Mouse (Mus musculus) kidney, postnatal 0 days (tissue): ENCODE data around the gene Olfr429. TPM values are rescaled to one million over a fixed set of nuclear protein-coding genes. Genes with fewer than 3 reads are reported as not detected.

Experiments used
- ATAC-seq: fragments of 200-750 bp; cut with Nextera tagmentation; replicated peaks from 2 replicates; pipeline ENCODE4 v1.8.0; 2017; ENCODE audit warnings: low read depth, moderate number of reproducible peaks, moderate TSS enrichment, moderate library complexity; ENCODE audit not compliant: low FRiP score
- DNase-seq: peaks from one replicate; pipeline ENCODE4 v3.0.0-alpha.2; 2016; ENCODE audit warnings: low spot score
- H3K27ac ChIP-seq: fragments of 300-500 bp; sonication (generic); 2 replicates; pipeline ENCODE4 v1.5.1; 2014; ENCODE audit warnings: mild to moderate bottlenecking
- H3K27me3 ChIP-seq: fragments of 300-500 bp; sonication (generic); 2 replicates; pipeline ENCODE4 v1.6.1; 2014; ENCODE audit warnings: low read length, mixed read lengths; ENCODE audit not compliant: insufficient read depth
- H3K36me3 ChIP-seq: fragments of 300-500 bp; sonication (generic); 2 replicates; pipeline ENCODE4 v1.6.1; 2014; ENCODE audit warnings: low read length, mixed read lengths; ENCODE audit not compliant: insufficient read depth
- H3K4me1 ChIP-seq: fragments of 300-500 bp; sonication (generic); replicated peaks from 2 replicates; pipeline ENCODE4 v1.6.1; 2014; ENCODE audit warnings: antibody characterized with exemption, low read length, mixed read lengths; ENCODE audit not compliant: insufficient read depth
- H3K4me2 ChIP-seq: fragments of 300-500 bp; sonication (generic); 2 replicates; pipeline ENCODE4 v1.6.1; 2014; ENCODE audit warnings: mild to moderate bottlenecking, low read length, moderate library complexity, mixed read lengths
- H3K4me3 ChIP-seq: fragments of 300-500 bp; sonication (generic); replicated peaks from 2 replicates; pipeline ENCODE4 v1.5.1; 2014; ENCODE audit warnings: low read depth, low read length
- H3K9ac ChIP-seq: fragments of 300-500 bp; sonication (generic); 2 replicates; pipeline ENCODE4 v1.6.1; 2014; ENCODE audit warnings: low read depth, low read length
- H3K9me3 ChIP-seq: fragments of 300-500 bp; sonication (generic); replicated peaks from 2 replicates; pipeline ENCODE4 v1.6.1; 2016; ENCODE audit warnings: low read length, inconsistent platforms, mixed read lengths
- CTCF ChIP-seq: IDR thresholded peaks from 2 replicates; pipeline ENCODE4 v1.5.1; 2016; ENCODE audit warnings: antibody characterized with exemption, low read depth, mild to moderate bottlenecking, moderate library complexity
- WGBS: fragments of 180-500 bp; shearing (Covaris S2); extraction: QIAGEN DNeasy Blood & Tissue Kit; methylation state at CpG from one replicate; pipeline ENCODE4 v1.1.7; 2014; 5-methylcytosine and 5-hydroxymethylcytosine counted together
- polyA plus RNA-seq: library from polyadenylated mRNA; unstranded; fragments of >200 nt; fragmentation: Nextera tagmentation; extraction: Ambion mirVana; gene quantifications from 2 replicates; pipeline ENCODE4 v1.2.1, GENCODE M21; 2015

Olfr429 gene
- polyA plus RNA-seq, 1 experiment from 2014 or later = not detected

GRCm38 (mm10) chr1:174066305-174066704 lies 17.8 kb upstream of the Olfr429 start, which contains the start of gene Olfr430:
Gene Olfr430 (plus strand): TSS chr1:174066605.
- H3K9ac ChIP-seq = no peak within 1 kb of the TSS
- H3K27ac ChIP-seq = no peak within 1 kb of the TSS
- no peaks in the 10 kb centered on the region for H3K9me3 ChIP-seq
- H3K4me1 ChIP-seq = no peaks in the 10 kb centered on the region
- H3K4me2 ChIP-seq = no peak within 1 kb of the TSS
- no peak within 1 kb of the TSS for H3K4me3 ChIP-seq
- TF ChIP-seq CTCF = no peak
- DNase-seq = no peak
- 90% methylated on average over 3 of the region's 3 CpGs for WGBS
- ATAC-seq = no peak
- no peaks in the 10 kb centered on the region for H3K36me3 ChIP-seq
- no peaks in the 10 kb centered on the region for H3K27me3 ChIP-seq

DNA sequence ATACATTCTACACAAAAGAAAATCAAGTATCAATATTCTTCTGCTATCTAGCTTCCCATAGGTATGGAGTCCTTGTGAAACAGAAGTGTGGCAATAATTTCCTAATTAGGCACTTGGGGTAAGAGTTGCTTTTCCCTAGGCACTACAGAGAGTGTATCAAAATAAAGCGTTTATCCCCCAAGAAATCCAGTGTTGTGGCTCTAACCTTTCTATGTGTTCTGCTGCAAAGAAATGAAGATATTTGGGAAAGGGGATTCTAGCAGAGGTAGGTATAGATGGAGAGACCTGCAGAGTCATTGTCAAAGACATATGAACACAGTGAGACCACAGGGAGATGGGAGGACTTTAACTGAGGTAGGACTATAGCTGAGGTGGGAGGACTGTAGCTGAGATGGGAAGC lies 12.5 kb downstream of the Olfr429 start, which contains the start of gene Olfr427:
Gene Olfr427 (plus strand): TSS at position 301 of the 400 bp plus-strand sequence.
- Histone ChIP-seq H3K36me3 (no peaks in the 10 kb centered on the region), H3K9me3 (no peaks in the 10 kb centered on the region), H3K27me3 (no peaks in the 10 kb centered on the region), H3K27ac (no peak within 1 kb of the TSS), H3K4me1 (no peaks in the 10 kb centered on the region), H3K4me3 (no peak within 1 kb of the TSS), H3K9ac (no peak within 1 kb of the TSS), H3K4me2 (no peak within 1 kb of the TSS)
- 92% methylated on average over 1 of the region's 1 CpGs for WGBS
- ATAC-seq (no peak), DNase-seq (no peak)
- TF ChIP-seq CTCF = no peak

GRCm38 (mm10) chr1:174103735-174104134 lies 19.6 kb downstream of the Olfr429 start:
- no peak for ATAC-seq
- peak; percentile 75 for DNase-seq
- Histone ChIP-seq H3K9ac (no peak overlapping the region), H3K4me2 (no peak overlapping the region), H3K4me1 (no peaks in the 10 kb centered on the region), H3K9me3 (no peaks in the 10 kb centered on the region), H3K27me3 (no peaks in the 10 kb centered on the region), H3K36me3 (no peaks in the 10 kb centered on the region), H3K4me3 (no peak overlapping the region), H3K27ac (no peak overlapping the region)
- WGBS = 54% methylated on average over 2 of the region's 2 CpGs
- TF ChIP-seq CTCF = peak; percentile 68

- ATAC-seq = no peak
Observed at GRCm38 (mm10) chr1:174121062-174121461, 36.9 kb downstream of the Olfr429 start, which contains the start of gene Olfr231. Gene Olfr231 (minus strand): TSS chr1:174121162.

GRCm38 (mm10) chr1:174131217-174131616 lies 47.1 kb downstream of the Olfr429 start, which contains the start of gene Olfr424:
Gene Olfr424 (plus strand): TSS chr1:174131517.
- 79% methylated on average over 3 of the region's 3 CpGs for WGBS

More at GRCm38 (mm10) chr1:174121062-174121461, 36.9 kb downstream of the Olfr429 start, which contains the start of gene Olfr231:
- Histone ChIP-seq H3K36me3 (no peaks in the 10 kb centered on the region), H3K9ac (no peak within 1 kb of the TSS), H3K9me3 (no peaks in the 10 kb centered on the region), H3K4me1 (no peaks in the 10 kb centered on the region), H3K27ac (no peak within 1 kb of the TSS), H3K27me3 (no peaks in the 10 kb centered on the region), H3K4me2 (no peak within 1 kb of the TSS), H3K4me3 (no peak within 1 kb of the TSS)
- WGBS = 65% methylated on average over 2 of the region's 2 CpGs
- no peak for TF ChIP-seq CTCF
- no peak for DNase-seq

DNA sequence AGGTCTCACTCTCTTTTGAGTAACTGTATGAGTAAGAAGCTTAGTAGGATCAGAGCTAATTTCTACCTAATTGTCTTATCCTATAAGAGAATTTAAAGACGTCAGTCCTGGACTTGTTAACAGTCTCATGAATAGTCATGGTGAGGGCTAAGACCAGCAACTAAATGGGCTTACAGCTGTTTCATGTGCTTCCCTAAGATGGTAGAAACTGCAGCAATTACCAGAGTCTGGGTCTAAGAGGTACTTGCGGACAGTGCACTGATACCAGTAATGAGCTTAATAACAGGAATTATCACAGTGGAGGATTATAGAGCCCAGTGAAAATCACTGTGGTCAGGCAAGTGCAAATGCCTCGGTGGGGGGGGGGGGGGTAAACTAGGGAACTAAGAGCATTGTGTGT lies 47.9 kb downstream of the Olfr429 start:
- Histone ChIP-seq H3K9ac (no peak overlapping the region), H3K36me3 (no peaks in the 10 kb centered on the region), H3K27ac (no peak overlapping the region), H3K27me3 (no peaks in the 10 kb centered on the region), H3K4me3 (no peak overlapping the region), H3K4me1 (no peaks in the 10 kb centered on the region), H3K4me2 (no peak overlapping the region), H3K9me3 (no peaks in the 10 kb centered on the region)
- TF ChIP-seq CTCF = no peak
- 78% methylated on average over 3 of the region's 3 CpGs for WGBS
- ATAC-seq (no peak), DNase-seq (no peak)

More at GRCm38 (mm10) chr1:174131217-174131616, 47.1 kb downstream of the Olfr429 start, which contains the start of gene Olfr424:
- H3K4me1 ChIP-seq = no peaks in the 10 kb centered on the region
- no peaks in the 10 kb centered on the region for H3K36me3 ChIP-seq
- ATAC-seq = no peak
- no peaks in the 10 kb centered on the region for H3K9me3 ChIP-seq
- no peaks in the 10 kb centered on the region for H3K27me3 ChIP-seq
- no peak for TF ChIP-seq CTCF
- H3K4me3 ChIP-seq = no peak within 1 kb of the TSS
- H3K4me2 ChIP-seq = no peak within 1 kb of the TSS
- no peak within 1 kb of the TSS for H3K27ac ChIP-seq
- DNase-seq = no peak
- no peak within 1 kb of the TSS for H3K9ac ChIP-seq

Other genes with a start within 250 kb of the Olfr429 start
- 1.4 and 1.9 TPM in 2 replicates for gene Ifi211, start 171.3 kb upstream of the Olfr429 start, polyA plus RNA-seq
- gene Mndal, start 141.8 kb upstream of the Olfr429 start, polyA plus RNA-seq = 13.5 and 15.9 TPM in 2 replicates
- 7.7 TPM in 2 replicates for gene Ifi203, start 141.7 kb upstream of the Olfr429 start, polyA plus RNA-seq
- gene Ifi202b, start 101.6 kb upstream of the Olfr429 start, polyA plus RNA-seq = not detected in 2 replicates
- 0.24 and 0.48 TPM in 2 replicates for gene Ifi205, start 52.5 kb upstream of the Olfr429 start, polyA plus RNA-seq
- not detected in 2 replicates for gene Olfr433, start 43.6 kb upstream of the Olfr429 start, polyA plus RNA-seq
- gene Olfr432, start 35.1 kb upstream of the Olfr429 start, polyA plus RNA-seq = not detected in 2 replicates
- not detected in 2 replicates for gene Olfr430, start 17.7 kb upstream of the Olfr429 start, polyA plus RNA-seq
- gene Olfr427, start 12.6 kb downstream of the Olfr429 start, polyA plus RNA-seq = not detected in 2 replicates
- not detected in 2 replicates for gene Olfr231, start 36.8 kb downstream of the Olfr429 start, polyA plus RNA-seq
- gene Olfr424, start 47.2 kb downstream of the Olfr429 start, polyA plus RNA-seq = not detected in 2 replicates
- not detected in 2 replicates for gene Olfr420, start 71.3 kb downstream of the Olfr429 start, polyA plus RNA-seq
- gene Spta1, start 88.4 kb downstream of the Olfr429 start, polyA plus RNA-seq = 0.08 and 0.12 TPM in 2 replicates
- not detected in 2 replicates for gene Olfr419, start 167.7 kb downstream of the Olfr429 start, polyA plus RNA-seq
- not detected in 2 replicates for gene Mptx1, start 246.2 kb downstream of the Olfr429 start, polyA plus RNA-seq